Mouse (Mus musculus): ENCODE measurements around the gene Hebp2.

DNA sequence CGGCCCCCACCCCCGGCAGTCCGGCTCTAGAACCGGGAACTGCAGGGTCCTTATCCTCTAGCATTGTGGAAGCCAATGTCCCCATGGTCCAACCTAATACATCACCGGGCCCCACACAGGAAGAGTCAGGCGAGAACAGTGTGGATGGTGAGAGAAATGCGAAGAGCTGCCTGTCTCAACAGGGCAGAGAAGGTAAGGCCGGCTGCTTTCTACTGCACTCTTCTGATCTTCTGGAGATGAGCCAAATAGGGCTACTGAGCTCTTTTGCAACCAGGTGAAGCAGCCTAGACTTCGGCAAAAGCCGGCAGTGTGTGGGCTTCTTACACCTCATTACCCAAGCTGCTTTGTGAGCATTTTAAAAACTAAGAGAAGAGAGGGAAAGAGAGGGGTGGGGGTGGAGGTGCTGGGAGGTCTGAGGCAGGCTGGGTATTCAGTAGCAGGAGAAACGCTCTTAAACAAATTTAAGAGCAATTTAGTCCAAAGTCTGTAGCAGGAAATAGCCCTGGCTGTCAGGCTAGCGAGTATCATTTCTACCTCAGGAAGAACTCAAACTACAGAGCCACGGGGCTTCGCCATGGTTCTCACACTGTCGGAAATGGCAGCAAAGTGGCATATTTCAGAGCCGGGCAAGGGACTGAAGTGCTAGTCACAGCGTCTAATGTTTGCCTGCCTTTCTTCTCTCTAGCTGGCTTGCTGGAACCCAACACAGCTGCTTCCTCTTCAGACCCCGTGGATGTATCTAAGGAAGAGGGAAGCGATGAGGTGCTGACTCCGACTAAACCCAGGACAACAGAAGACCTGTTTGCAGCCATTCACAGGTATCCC lies 18.8 kb downstream of the Hebp2 start:
- TF ChIP-seq POLR2A (IDR thresholded peaks at IDR 0.05; ENCODE audit: borderline replicate concordance, control insufficient read depth, low read depth, low read length) (no peak), CTCF (IDR thresholded peaks at IDR 0.05; ENCODE audit: control insufficient read depth, insufficient read depth, low read length) (no peak)

Data from bone marrow, adult 2 months (tissue).